Mouse (Mus musculus): Measurements from ENCODE around the gene Myo18a.

DNA sequence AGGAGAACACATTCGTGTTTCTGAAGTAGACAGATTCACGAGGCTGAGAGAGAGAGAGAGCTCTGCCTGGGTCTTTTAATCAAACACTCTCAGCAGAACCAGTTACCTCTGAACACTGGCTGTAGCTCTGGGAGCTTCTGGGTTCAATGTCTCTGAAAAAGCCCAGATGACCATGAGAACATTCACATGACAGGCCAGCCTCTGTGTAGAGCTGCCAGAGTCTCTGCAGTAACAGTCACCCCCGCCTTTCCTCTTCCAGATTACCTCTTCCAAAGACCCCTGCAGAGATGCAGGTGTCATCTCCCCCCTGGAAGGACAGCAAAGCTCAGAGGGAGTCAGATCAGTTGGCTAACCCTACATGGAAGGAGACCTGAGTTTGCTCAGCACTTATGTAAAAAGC lies 89.1 kb downstream of the Myo18a start:
- TF ChIP-seq CTCF (IDR thresholded peaks at IDR 0.05) (no peak), EP300 (IDR thresholded peaks at IDR 0.05) (no peak)

All from lung, postnatal 0 days (tissue).